Mouse (Mus musculus) embryonic facial prominence, embryonic 15.5 days (tissue): ENCODE results near the gene Cntnap5b. TPM values are rescaled to one million over a fixed set of nuclear protein-coding genes. Genes with fewer than 3 reads are reported as not detected.

Experiments
- ATAC-seq: fragments of 200-750 bp; cut with Nextera tagmentation; 2 replicates; pipeline ENCODE4 v1.8.0; 2017; ENCODE audit warnings: low read depth, moderate TSS enrichment; ENCODE audit not compliant: insufficient number of reproducible peaks, low FRiP score, low TSS enrichment
- H3K27ac ChIP-seq: fragments of 300-500 bp; sonication (generic); replicated peaks from 2 replicates; pipeline ENCODE4 v1.5.1; 2015; ENCODE audit warnings: mild to moderate bottlenecking, inconsistent platforms
- H3K27me3 ChIP-seq: fragments of 300-500 bp; sonication (generic); 2 replicates; pipeline ENCODE4 v1.6.1; 2015; ENCODE audit warnings: inconsistent platforms
- H3K36me3 ChIP-seq: fragments of 300-500 bp; sonication (generic); 2 replicates; pipeline ENCODE4 v1.6.1; 2015; ENCODE audit warnings: mild to moderate bottlenecking, inconsistent platforms
- H3K4me1 ChIP-seq: fragments of 300-500 bp; sonication (generic); 2 replicates; pipeline ENCODE4 v1.6.1; 2015; ENCODE audit warnings: inconsistent platforms
- H3K4me2 ChIP-seq: fragments of 300-500 bp; sonication (generic); replicated peaks from 2 replicates; pipeline ENCODE4 v1.6.1; 2015; ENCODE audit warnings: mild to moderate bottlenecking, inconsistent platforms
- H3K4me3 ChIP-seq: fragments of 300-500 bp; sonication (generic); replicated peaks from 2 replicates; pipeline ENCODE4 v1.5.1; 2015; ENCODE audit warnings: mild to moderate bottlenecking, inconsistent platforms
- H3K9ac ChIP-seq: fragments of 300-500 bp; sonication (generic); 2 replicates; pipeline ENCODE4 v1.6.1; 2015; ENCODE audit warnings: inconsistent platforms
- H3K9me3 ChIP-seq: fragments of 300-500 bp; sonication (generic); replicated peaks from 2 replicates; pipeline ENCODE4 v1.6.1; 2016; ENCODE audit warnings: inconsistent platforms
- WGBS: fragments of 180-500 bp; shearing (Covaris S2); methylation state at CpG from one replicate; pipeline ENCODE4 v1.1.7; 2015; 5-methylcytosine and 5-hydroxymethylcytosine counted together
- polyA plus RNA-seq: library from polyadenylated mRNA; unstranded; fragments of >200 nt; fragmentation: Nextera tagmentation; extraction: Ambion mirVana; gene quantifications from 2 replicates; pipeline ENCODE4 v1.2.1, GENCODE M21; 2015

Gene Cntnap5b
- polyA plus RNA-seq, 1 experiment from 2014 or later, result not detected

DNA sequence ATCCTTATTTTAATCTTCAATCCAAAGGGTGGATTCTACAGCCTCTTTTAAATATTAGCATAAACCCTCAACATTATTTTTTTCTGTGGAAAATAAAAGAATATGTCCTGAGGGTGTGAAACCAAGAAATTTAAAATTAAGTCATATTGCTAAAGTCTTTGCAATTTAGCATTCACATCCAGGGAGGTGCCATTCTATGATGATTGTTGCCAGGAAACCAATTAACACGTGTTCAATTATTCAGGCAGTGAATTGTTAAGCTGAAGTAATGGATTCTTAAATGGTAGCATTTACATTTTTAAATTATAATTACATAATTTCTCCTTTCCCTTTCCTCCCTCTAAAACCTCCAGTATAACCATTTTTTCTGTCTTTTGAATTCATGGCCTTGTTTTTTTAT lies 692.7 kb downstream of the Cntnap5b start:
- no peaks in the 10 kb centered on the region for H3K36me3 ChIP-seq
- no peak overlapping the region for H3K9ac ChIP-seq
- no peak overlapping the region for H3K4me3 ChIP-seq
- no peak overlapping the region for H3K4me2 ChIP-seq
- H3K9me3 ChIP-seq, result no peaks in the 10 kb centered on the region
- ATAC-seq, result no peak
- 58% methylated on average over 1 of the region's 1 CpGs for WGBS
- no peaks in the 10 kb centered on the region for H3K4me1 ChIP-seq
- no peaks in the 10 kb centered on the region for H3K27me3 ChIP-seq
- no peak overlapping the region for H3K27ac ChIP-seq

DNA sequence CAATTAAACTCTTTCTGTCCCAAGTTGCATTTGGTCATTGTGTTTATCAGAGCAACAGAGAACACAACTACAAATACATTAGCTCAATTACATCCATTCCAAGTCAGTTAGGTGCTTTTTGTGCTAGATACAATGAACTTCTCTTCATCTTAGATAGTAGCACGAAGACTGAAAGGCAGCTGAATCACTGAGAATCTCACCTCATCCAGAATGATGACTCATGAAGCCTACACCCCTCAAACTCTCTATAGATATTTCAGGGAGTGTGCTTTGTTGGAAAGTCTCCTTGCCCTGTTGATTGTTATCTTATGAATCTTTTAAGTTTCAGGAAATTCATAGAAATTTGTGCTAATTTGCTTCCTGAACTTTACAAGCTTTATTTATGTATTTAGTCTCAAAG lies 695.0 kb downstream of the Cntnap5b start:
- Histone ChIP-seq H3K27ac (no peak overlapping the region), H3K9ac (no peak overlapping the region), H3K36me3 (no peaks in the 10 kb centered on the region), H3K4me2 (no peak overlapping the region), H3K27me3 (no peaks in the 10 kb centered on the region), H3K4me3 (no peak overlapping the region), H3K9me3 (no peaks in the 10 kb centered on the region), H3K4me1 (no peaks in the 10 kb centered on the region)
- 83% methylated on average over 1 of the region's 1 CpGs for WGBS
- no peak for ATAC-seq

DNA sequence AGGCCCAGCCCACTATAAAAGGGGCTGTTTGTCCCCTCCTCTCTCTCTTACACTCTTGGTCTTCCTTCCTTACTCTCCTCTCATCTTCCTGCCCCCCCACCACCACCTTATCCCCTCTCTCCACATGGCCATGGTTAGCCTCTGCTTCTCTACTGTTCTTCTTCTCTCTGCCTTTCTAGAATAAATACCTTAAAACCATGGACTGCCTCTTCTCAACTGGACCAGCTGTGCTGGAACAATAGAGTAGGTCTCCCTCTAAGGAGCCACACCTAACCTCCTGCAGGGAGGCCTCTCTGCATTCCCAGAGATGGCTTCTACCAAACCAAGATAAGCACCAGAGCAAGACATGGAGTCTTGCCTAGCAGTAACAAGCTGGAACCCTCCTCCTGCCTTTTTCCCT lies 737.3 kb downstream of the Cntnap5b start:
- Histone ChIP-seq H3K4me3 (no peak overlapping the region), H3K4me1 (no peaks in the 10 kb centered on the region), H3K4me2 (no peak overlapping the region), H3K27me3 (no peaks in the 10 kb centered on the region), H3K27ac (no peak overlapping the region), H3K36me3 (no peaks in the 10 kb centered on the region), H3K9me3 (no peaks in the 10 kb centered on the region), H3K9ac (no peak overlapping the region)
- no peak for ATAC-seq
